Mouse (Mus musculus) forebrain, embryonic 11.5 days (tissue): Measurements from ENCODE around the gene Olfr971. TPM values are rescaled to one million over a fixed set of nuclear protein-coding genes. Genes with fewer than 3 reads are reported as not detected.
"Not testable (repeated sequence)": the region's sequence is repeated elsewhere in the genome, so short reads cannot be mapped to it uniquely, and the experiment has no call there.

Experiments used
- ATAC-seq: fragments of 200-750 bp; cut with Nextera tagmentation; replicated peaks from 2 replicates; pipeline ENCODE4 v1.8.0; 2017; ENCODE audit warnings: moderate TSS enrichment; ENCODE audit not compliant: low FRiP score
- DNase-seq: peaks from one replicate; pipeline ENCODE4 v3.0.0-alpha.2; 2017; ENCODE audit warnings: low spot score
- H3K27ac ChIP-seq: fragments of 300-500 bp; sonication (generic); 2 replicates; pipeline ENCODE4 v1.5.1; 2014; ENCODE audit warnings: low read depth, low read length
- H3K27me3 ChIP-seq: fragments of 300-500 bp; sonication (generic); 2 replicates; pipeline ENCODE4 v1.6.1; 2014; ENCODE audit warnings: mild to moderate bottlenecking, low read length, mixed read lengths; ENCODE audit not compliant: control insufficient read depth, insufficient read depth
- H3K36me3 ChIP-seq: fragments of 300-500 bp; sonication (generic); 2 replicates; pipeline ENCODE4 v1.6.1; 2014; ENCODE audit warnings: mild to moderate bottlenecking, low read length, moderate library complexity, mixed read lengths; ENCODE audit not compliant: control insufficient read depth, insufficient read depth
- H3K4me1 ChIP-seq: fragments of 300-500 bp; sonication (generic); replicated peaks from 2 replicates; pipeline ENCODE4 v1.6.1; 2014; ENCODE audit warnings: low read length, mixed read lengths; ENCODE audit not compliant: control insufficient read depth, insufficient read depth
- H3K4me2 ChIP-seq: fragments of 300-500 bp; sonication (generic); 2 replicates; pipeline ENCODE4 v1.6.1; 2014; ENCODE audit warnings: low read depth, mild to moderate bottlenecking, low read length, moderate library complexity, mixed read lengths; ENCODE audit not compliant: severe bottlenecking
- H3K4me3 ChIP-seq: fragments of 300-500 bp; sonication (generic); 2 replicates; pipeline ENCODE4 v1.5.1; 2014; ENCODE audit warnings: low read depth, low read length
- H3K9ac ChIP-seq: fragments of 300-500 bp; sonication (generic); 2 replicates; pipeline ENCODE4 v1.6.1; 2014; ENCODE audit warnings: low read length
- H3K9me3 ChIP-seq: fragments of 300-500 bp; sonication (generic); 2 replicates; pipeline ENCODE4 v1.6.1; 2016; ENCODE audit warnings: low read length, mixed read lengths; ENCODE audit not compliant: control insufficient read depth
- WGBS: fragments of 180-500 bp; shearing (Covaris S2); extraction: QIAGEN DNeasy Blood & Tissue Kit; methylation state at CpG from one replicate; pipeline ENCODE4 v1.1.7; 2014; 5-methylcytosine and 5-hydroxymethylcytosine counted together
- polyA plus RNA-seq: library from polyadenylated mRNA; unstranded; fragments of >200 nt; fragmentation: Nextera tagmentation; extraction: Ambion mirVana; gene quantifications from 2 replicates; pipeline ENCODE4 v1.2.1, GENCODE M21; 2014

The Olfr971 gene
- not detected in 2 replicates for polyA plus RNA-seq

GRCm38 (mm10) chr9:39836576-39836975 lies at the start of gene Olfr971:
Gene Olfr971, plus strand, starts transcription at chr9:39836876.
- H3K4me1 ChIP-seq, H3K4me2 ChIP-seq, ATAC-seq, H3K27ac ChIP-seq, DNase-seq, H3K36me3 ChIP-seq, H3K27me3 ChIP-seq, H3K9ac ChIP-seq, H3K9me3 ChIP-seq, H3K4me3 ChIP-seq: not testable (repeated sequence)
- whole genome bisulfite sequencing: 90% methylated on average over 1 of the region's 2 CpGs

DNA sequence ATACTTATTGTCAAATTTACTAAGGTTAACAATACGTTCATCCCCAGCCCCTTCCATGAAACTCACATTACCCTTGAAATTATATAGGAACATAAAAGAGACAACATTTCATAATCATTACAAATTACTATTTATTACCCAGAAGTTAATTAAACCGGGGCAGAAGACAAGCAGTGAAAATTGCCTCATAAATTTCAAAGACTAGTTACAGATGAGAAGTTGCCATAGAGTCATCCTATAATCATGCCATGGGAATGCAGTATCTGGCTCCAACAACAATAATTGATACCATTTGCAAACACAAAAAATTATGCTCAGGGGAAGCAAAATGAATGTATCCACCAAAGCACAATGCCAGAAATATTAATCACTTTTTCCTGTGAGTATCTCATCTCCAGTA lies 46.1 kb upstream of the Olfr971 start, which contains the start of gene Olfr969:
Olfr969 (plus strand) TSS at position 388 of the 400 bp plus-strand sequence.
- Histone ChIP-seq H3K36me3 (no peaks in the 10 kb centered on the region), H3K4me1 (no peaks in the 10 kb centered on the region), H3K9ac (no peak within 1 kb of the TSS), H3K4me2 (no peak within 1 kb of the TSS), H3K27ac (no peak within 1 kb of the TSS), H3K4me3 (no peak within 1 kb of the TSS), H3K27me3 (no peaks in the 10 kb centered on the region), H3K9me3 (no peaks in the 10 kb centered on the region)
- no peak for DNase-seq
- 79% methylated on average over 2 of the region's 2 CpGs for WGBS
- ATAC-seq: no peak

GRCm38 (mm10) chr9:39808560-39808959 lies 28.1 kb upstream of the Olfr971 start, which contains the start of gene Olfr970:
Gene Olfr970, plus strand, starts transcription at chr9:39808860.
- Histone ChIP-seq H3K4me2 (no peak within 1 kb of the TSS), H3K27me3 (no peaks in the 10 kb centered on the region), H3K9me3 (no peaks in the 10 kb centered on the region), H3K4me1 (no peaks in the 10 kb centered on the region), H3K27ac (no peak within 1 kb of the TSS), H3K9ac (no peak within 1 kb of the TSS), H3K36me3 (no peaks in the 10 kb centered on the region), H3K4me3 (no peak within 1 kb of the TSS)
- no peak for DNase-seq
- WGBS: 82% methylated on average over 4 of the region's 4 CpGs
- no peak for ATAC-seq

- Histone ChIP-seq H3K36me3 (no peaks in the 10 kb centered on the region), H3K4me3 (no peak within 1 kb of the TSS), H3K4me2 (no peak within 1 kb of the TSS), H3K27me3 (no peaks in the 10 kb centered on the region), H3K4me1 (no peaks in the 10 kb centered on the region), H3K27ac (no peak within 1 kb of the TSS), H3K9ac (no peak within 1 kb of the TSS), H3K9me3 (no peaks in the 10 kb centered on the region)
- 69% methylated on average over 2 of the region's 2 CpGs for WGBS
- no peak for DNase-seq
- ATAC-seq: no peak
Measured at GRCm38 (mm10) chr9:39866122-39866521, 29.4 kb downstream of the Olfr971 start, which contains the start of gene Olfr972. Gene Olfr972, plus strand, starts transcription at chr9:39866422.

GRCm38 (mm10) chr9:39871986-39872385 lies 35.3 kb downstream of the Olfr971 start:
- WGBS: 94% methylated on average over 1 of the region's 1 CpGs
- not testable (repeated sequence) for H3K9ac ChIP-seq, DNase-seq, ATAC-seq, H3K4me2 ChIP-seq, H3K27me3 ChIP-seq, H3K4me1 ChIP-seq, H3K36me3 ChIP-seq, H3K4me3 ChIP-seq, H3K9me3 ChIP-seq, H3K27ac ChIP-seq

GRCm38 (mm10) chr9:39877541-39878396 lies 41.1 kb downstream of the Olfr971 start:
- not testable (repeated sequence) for H3K4me3 ChIP-seq, H3K27ac ChIP-seq, H3K9me3 ChIP-seq, H3K9ac ChIP-seq, H3K4me1 ChIP-seq, DNase-seq, ATAC-seq, H3K36me3 ChIP-seq, H3K4me2 ChIP-seq, H3K27me3 ChIP-seq
- WGBS: no CpG with 5 or more reads among the region's 4 CpGs

Other genes starting within 250 kb of the Olfr971 start
- 16.0 and 17.4 TPM in 2 replicates for gene AW551984, start 232.5 kb upstream of the Olfr971 start, polyA plus RNA-seq
- not detected in 2 replicates for gene Olfr148, start 226.2 kb upstream of the Olfr971 start, polyA plus RNA-seq
- not detected in 2 replicates for gene Olfr960, start 215.5 kb upstream of the Olfr971 start, polyA plus RNA-seq
- not detected in 2 replicates for gene Olfr961, start 191.8 kb upstream of the Olfr971 start, polyA plus RNA-seq
- not detected in 2 replicates for gene Olfr963, start 169.7 kb upstream of the Olfr971 start, polyA plus RNA-seq
- gene Olfr149, start 129.8 kb upstream of the Olfr971 start, polyA plus RNA-seq: not detected in 2 replicates
- gene Olfr965, start 125.5 kb upstream of the Olfr971 start, polyA plus RNA-seq: not detected in 2 replicates
- gene Olfr150, start 105.9 kb upstream of the Olfr971 start, polyA plus RNA-seq: not detected in 2 replicates
- gene Olfr967, start 90.6 kb upstream of the Olfr971 start, polyA plus RNA-seq: not detected in 2 replicates
- gene Olfr968, start 53.6 kb upstream of the Olfr971 start, polyA plus RNA-seq: not detected in 2 replicates
- gene Olfr969, start 45.9 kb upstream of the Olfr971 start, polyA plus RNA-seq: not detected in 2 replicates
- gene Olfr970, start 28.0 kb upstream of the Olfr971 start, polyA plus RNA-seq: not detected in 2 replicates
- gene Olfr972, start 29.5 kb downstream of the Olfr971 start, polyA plus RNA-seq: not detected in 2 replicates
- not detected in 2 replicates for gene Olfr229, start 70.5 kb downstream of the Olfr971 start, polyA plus RNA-seq
- not detected in 2 replicates for gene Olfr974, start 100.6 kb downstream of the Olfr971 start, polyA plus RNA-seq
- not detected in 2 replicates for gene Olfr975, start 115.2 kb downstream of the Olfr971 start, polyA plus RNA-seq
- not detected in 2 replicates for gene Olfr976, start 124.3 kb downstream of the Olfr971 start, polyA plus RNA-seq
- not detected in 2 replicates for gene Olfr978, start 155.2 kb downstream of the Olfr971 start, polyA plus RNA-seq
- not detected in 2 replicates for gene Olfr979, start 166.6 kb downstream of the Olfr971 start, polyA plus RNA-seq
- gene Olfr980, start 172.7 kb downstream of the Olfr971 start, polyA plus RNA-seq: not detected in 2 replicates
- not detected in 2 replicates for gene Olfr981, start 184.6 kb downstream of the Olfr971 start, polyA plus RNA-seq
- gene Olfr982, start 237.0 kb downstream of the Olfr971 start, polyA plus RNA-seq: not detected in 2 replicates